Mouse (Mus musculus): ENCODE results near the gene U2af1.
"Not testable (repeated sequence)": the region's sequence is repeated elsewhere in the genome, so short reads cannot be mapped to it uniquely, and the experiment has no call there.

The U2af1 gene

DNA sequence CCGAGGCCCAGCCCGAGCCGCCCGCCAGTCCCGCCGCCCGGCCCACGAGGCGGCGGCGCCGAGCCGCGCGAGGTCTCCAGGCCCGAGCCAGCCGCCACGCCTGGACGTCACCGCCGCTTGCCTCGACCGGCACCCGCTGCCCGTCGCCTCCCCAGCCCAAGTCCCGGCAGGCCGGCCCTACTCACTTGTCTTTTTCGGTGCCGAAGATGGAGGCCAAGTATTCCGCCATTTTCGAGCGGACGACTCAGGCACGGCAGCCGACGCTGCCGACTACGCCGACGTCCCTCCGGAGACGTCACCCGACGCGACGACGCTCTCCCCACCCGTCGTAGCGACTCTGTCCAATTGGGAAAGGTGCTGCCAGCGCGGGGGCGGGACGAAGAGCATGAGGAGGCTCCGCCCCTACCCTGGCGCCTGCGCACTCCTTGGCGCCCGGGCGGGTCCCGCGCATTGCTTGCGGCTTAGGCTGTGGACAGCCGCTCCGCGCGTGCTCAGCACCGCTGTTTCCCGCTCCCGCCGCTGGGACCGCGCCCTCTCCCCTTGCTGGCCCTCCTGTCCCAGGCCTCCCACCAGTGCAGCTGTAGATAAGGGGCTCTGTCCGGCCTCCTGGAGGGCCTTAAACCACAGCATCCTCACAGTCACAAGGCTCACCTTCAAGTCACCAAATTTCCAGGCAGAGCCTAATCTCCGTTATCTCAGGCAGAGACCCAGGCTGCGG is at the start of gene U2af1:
U2af1 (minus strand) TSS at position 425 of the 718 bp plus-strand sequence.
- peak; percentile 99 for DNase-seq

DNA sequence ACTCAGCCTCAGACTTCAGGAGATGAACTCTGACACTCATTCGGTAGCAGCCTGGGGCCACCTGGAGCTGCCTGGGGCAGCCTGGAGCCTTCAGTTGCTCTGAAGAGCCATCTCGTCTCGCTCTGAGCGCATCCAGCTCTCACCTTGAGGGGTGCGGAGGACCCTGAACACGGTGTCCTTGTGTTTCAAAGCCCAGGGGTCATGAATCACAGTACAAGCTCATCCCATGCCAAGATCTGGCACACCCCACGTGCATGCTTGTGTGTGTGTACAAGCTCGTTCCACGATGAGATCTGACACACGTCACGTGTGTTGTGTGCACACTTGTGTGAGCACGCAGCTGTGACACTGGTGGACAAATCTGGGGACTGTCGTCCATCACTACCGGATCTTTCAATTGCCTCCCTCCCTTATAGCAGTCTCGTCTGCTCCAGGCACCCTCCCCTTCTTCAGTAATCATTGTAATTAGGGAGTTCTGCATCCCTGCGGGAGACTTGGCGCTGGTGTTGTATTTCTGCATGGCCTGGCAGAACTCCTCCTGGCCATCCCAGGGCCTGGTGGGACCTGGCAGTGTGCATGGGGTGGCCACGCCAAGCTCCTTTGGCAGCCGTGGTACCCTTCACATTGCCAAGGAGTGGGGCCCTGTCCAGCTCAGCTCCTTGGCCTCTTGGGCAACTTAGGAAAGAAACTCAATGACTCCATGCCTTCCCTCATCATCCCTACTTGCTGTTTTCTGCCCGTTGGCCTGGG is 46.8 kb upstream of the U2af1 start:
- no peak for DNase-seq

DNA sequence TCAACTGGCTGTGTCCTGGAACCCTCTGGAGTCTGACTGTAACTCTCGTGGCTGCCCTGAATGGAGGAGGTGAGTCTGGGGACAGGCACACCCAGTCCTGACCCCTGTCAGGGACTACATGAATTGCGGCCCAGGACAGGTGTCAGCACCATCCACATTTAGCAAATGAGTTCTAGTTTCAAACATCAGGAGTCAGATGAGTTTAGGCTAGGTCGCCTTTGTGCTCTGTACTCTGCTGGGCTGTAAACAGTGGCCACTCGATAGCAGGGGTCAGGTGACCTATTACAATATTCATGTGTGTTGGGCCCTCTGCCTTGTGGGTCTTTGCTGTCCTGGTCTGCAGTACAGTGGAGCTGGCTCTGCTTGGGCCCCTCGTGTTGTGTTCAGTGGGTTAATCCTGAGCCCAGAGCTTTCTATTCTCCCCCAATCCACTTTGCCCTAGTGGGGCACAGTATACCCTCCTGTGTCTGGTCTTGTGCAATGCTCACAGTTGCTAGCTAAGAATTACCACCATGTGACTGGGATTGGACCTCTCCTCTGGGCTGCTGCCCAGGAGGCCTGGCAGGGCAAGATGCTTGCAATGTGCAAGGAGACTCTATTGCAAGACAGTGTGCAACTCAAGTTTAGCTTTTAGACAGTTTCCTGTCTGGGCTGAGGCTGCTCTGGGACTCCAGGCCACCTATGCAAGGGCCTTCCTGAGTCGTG is 44.7 kb upstream of the U2af1 start:
- DNase-seq, result no peak

DNA sequence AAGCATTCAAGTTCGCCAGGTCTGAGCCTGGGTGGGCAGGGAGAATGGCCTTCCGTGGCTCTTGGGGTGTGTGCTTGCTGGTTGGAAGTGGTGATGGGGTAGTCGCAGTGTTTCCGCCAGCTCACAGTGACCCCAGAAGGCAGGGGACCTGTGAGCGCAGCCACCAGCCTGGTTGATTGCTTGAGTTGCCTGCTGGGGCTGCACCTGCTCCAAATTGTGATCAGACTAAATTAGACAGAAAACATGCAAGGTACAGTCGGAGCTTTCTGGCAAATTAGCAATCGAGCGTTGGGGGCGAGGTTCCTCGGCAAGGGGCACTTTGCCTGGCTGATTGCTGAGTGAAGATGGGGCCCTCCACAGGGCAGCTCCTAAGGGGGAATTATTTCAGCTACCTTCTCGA is 39.7 kb upstream of the U2af1 start:
- DNase-seq, result no peak

DNA sequence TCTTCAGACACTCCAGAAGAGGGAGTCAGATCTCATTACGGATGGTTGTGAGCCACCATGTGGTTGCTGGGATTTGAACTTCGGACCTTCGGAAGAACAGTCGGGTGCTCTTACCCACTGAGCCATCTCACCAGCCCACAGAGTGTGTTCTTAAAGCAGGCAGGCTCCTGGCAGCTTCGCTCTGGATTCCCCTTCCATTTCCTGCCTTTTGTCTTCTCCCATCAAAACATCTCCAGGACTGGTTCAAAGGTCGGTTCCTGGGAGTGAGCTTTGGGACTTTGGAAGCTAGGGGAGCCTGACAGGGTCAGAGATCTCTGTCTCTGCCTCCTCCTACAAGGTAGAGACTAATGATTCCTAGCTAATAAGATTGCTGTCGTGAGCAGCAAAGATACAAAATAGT is 36.7 kb upstream of the U2af1 start:
- DNase-seq, result not testable (repeated sequence)

DNA sequence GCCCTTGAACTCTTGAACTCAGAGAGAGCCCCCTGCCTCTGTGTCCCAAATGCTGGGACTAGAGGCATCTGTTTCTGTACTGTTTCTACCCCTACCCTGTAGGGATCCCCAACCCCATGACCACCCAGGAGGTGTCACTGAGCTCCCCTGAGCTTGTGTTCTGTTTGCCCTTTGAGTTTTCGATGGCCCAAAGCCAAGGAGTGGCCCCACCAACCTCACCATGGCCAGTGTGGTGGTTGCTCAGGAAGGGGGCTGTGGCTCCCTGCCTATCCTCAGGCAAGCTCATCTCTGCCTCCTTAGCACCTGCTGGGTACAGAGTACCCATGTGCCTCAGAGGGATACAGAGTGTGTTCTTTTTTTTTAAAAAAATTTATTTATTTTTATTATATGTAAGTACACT is 36.3 kb upstream of the U2af1 start:
- DNase-seq, result no peak

DNA sequence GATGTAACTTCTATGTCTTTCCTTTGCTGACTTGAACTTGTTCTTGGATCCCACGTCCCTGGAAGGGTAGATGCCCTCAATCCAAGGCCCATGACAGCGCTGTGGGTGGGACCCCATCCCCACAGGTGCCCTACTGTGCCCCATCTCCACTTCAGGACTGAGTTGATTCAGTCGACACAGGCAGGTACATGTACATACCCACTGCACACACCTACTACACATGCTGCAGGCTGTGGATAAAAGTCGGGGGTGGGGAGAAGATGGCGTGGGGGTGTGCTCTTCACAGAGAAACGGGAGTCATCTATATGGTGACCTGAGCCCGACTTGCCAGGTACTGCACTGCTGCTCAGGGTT is 35.3 kb upstream of the U2af1 start:
- DNase-seq, result no peak

DNA sequence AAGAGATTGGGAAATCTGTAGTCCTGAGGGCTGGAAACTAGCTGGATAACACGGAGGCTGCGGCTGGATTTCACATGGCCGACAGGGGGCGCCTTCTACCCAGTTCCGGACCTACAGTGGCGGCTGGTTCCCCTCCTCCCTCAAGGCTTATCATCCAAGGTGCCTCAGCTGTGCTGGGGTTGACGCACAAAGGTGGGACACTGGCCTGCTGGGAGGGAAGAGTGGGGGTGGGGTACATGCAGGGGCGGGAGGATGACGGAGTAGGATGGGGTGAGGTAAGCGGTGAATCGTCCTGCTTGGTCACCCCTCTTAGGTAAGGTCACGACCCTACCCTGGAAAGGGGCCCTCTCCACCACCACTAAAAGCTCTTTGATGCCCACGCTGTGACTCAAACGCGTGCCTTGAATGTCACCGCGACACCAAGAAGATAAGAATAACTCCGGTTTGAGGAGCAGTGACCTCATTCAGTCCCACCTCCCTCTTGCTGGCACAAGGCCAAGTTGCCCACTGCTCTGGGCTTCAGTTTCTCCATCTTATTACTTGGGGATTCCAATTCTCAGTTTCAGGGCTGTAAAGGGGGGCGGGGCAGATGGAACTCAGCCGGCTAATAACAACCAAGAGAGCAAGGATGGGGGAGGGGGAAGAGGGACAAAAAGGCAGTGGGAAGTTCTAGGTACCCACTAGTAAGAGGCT is 34.8 kb upstream of the U2af1 start:
- DNase-seq, result peak; percentile 85

DNA sequence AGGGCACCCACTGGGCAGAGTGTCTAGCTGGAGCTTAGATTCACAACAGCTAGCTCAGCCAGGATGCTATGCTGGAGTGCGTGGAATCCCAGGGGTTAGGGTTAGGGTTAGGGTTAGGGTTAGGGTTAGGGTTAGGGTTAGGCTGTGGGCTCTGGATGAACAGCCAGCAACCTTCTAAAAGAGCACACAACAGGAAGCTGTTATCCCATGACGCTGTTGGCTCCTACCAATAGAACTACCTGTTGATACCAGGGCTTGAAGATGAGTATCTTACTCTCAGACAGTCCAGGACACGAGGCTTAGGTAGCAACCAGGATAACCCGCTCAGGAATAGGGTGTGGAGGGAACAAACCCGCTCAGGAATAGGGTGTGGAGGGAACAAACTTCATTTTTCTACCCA is 34.2 kb upstream of the U2af1 start:
- no peak for DNase-seq

DNA sequence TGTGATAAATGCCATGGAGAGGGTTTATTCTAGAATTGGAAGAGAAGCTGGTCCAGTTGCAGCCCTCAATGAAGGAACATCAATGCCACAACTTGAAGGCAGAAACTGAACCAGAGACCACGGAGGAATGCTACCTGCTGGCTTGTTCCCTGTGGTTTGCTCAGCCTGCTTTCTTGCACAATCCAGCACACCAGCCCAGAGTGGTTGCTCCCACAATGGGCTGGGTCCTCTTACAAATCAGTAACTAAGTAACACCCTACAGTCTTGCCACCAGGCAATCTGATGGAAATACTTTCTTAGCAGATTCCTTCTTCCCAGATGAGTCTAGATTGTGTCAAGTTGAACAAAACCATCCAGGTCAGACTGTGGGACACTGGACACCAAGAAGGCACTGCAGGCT is 30.9 kb upstream of the U2af1 start:
- no peak for DNase-seq

DNA sequence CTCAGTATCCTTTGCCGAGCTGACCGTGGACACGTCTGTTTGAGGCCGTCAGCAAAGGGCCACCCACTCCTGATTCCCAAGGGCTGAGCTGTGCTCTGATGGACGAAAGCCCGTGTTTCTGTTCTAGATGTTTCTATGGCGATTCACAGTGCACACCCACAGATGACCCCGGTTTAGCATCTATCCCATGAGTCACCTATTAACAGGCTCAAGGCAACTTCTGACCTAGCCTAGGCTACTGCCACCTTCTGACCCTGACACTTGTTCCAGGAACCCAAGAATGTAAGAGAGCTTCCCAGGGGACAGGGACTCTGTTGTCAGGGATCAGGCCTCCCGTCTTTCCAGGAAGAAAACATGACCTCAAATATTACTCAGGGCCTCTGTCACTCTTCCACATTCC is 29.4 kb upstream of the U2af1 start:
- DNase-seq, result peak; percentile 28

DNA sequence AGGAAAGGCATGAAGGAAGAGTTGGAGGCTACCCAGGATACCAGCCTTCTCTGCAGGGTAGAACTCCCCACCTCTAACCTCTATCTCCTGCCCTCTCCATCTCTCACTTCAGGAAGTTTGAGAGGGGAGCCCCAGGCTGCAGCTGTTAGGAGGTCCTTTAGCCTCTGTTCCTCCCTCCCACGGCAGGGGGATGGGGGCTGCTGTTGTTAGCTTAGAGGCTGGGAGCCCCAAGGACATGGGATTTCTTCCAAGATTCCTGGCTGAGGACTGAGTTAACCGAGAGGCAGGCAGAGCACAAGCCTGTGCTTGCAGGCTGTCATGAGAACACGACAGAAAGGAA is 27.5 kb upstream of the U2af1 start:
- peak; percentile 75 for DNase-seq

DNA sequence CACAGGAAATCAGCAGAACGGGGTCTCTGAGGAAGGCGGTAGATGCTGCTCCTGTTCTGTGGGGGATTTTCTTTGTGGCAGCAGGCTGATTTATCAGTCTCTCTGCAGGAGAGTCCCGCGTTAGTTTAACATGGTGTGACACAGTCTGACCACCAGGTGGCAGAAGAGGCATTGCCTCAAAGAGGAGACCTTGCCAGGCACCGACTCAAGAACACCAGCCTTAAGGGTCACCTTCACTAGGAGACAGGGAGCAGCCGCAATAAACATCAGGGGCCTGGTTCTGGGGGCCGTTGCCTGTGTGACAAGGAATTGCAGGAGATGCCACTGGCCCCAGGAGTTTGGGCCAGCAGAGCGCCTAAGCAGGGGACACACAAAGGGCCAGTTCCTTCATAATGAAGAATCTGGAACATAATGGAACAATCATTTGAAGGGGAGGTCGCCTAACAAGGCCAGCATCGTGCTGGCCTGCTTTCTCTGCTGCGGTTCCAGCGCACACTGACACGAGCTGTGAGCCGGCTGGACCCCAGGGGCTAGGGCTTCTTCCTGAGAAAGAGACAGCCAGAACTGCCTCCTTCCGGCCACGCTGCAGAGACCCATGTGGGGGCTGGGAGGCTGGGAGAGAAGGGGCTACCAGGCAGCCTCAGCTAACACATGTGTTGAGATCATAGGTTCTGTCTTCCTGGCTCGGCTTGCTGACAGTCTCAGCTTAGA is 27.0 kb upstream of the U2af1 start:
- peak; percentile 91 for DNase-seq

DNA sequence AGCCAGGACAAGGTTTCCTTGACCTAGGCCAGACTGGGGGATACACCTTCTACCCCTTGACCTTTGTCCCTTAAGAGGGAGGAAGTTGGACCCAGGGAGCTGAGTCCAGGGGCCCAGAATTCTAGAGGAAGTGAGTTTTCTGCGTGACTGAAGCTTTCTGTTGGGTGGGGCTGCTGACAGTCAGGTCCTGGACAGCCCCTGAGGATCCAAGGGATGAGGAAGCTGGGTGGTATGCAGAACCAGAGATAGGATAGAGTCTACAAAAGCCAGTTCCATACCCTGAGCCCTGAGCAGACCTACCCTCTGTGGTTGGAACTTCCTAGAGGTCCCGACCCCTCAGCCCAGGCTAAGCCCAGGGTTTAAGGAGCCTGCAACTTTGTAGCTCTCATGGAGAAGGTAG is 21.8 kb upstream of the U2af1 start:
- DNase-seq, result no peak

DNA sequence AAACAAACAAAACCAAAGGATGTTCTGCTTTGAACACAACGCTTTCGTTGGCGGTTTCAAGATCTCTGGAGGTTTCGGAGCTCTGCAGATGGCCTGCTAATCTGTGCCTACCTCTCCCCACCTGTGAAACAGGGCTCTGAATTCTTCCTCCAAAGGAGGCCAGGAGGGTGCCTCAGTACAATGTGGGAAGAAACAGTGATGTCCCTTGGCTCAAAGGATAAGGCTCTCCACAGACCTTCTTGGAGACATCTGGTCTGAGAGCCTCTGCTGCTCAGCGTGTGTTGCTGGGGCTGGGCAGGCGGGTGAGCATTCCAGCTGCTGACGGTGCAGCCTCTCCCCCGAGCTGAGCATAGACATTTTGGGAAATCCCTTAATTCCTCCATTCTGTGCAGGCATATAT is 18.8 kb upstream of the U2af1 start, which contains the start of gene Cryaa:
Cryaa (plus strand) TSS at position 301 of the 400 bp plus-strand sequence.
- DNase-seq, result no peak

DNA sequence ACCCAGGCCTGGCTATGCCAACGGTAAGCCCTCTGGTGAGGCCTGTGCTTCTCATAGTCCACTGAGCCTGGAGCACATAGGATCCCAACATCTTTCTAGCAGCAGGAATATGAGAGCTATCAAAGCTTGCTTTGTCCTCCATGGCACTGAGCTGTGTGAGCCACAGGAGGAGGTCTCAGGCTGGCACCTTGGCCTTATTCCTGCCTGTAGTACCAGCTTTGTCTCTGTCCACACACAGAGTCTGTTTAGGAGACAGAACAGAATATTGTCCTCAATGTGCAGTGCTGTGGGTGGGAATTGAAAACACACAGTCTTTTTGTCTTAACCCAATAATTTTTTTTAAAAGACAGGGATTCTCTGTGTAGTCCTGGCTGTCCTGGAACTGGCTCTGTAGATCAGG is 15.7 kb upstream of the U2af1 start:
- DNase-seq, result no peak

DNA sequence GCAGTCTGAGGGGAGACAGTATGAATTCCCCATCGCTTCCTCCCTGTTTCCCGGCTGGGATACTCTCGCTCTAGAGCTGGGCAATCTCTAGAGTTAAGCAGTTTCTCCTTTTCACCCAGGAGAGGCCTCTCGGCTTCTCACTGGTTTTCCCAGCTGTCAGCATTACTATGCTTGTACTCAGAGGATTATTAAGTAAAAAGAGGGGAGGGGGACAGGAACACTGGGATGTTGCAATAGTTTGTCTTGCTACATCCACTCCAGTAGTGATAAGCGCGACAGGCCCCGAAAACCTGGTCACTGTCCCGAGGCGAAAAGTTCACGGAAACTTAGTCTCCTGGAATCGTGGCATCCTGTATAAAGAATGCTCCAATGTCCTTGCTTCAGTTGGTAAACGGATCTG is 13.6 kb upstream of the U2af1 start:
- no peak for DNase-seq

DNA sequence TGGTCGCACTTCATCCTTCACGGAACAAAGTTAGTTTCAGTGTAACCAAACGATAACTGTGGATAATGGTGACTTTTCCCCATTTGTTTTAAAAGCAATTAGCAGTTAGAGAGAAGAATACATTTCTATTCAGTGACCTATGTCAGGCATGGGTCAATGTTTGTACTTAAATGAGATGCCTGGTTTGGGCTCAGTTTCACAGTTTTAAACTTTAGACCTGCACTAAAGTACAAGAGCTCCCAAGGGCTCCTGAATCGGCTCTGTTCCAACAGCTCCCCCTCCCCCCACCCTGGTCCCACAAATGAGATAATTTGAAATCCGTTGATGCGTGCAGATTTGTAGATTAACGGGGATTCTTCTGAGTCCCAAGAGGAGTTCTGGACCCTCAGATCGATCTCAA is 13.0 kb upstream of the U2af1 start:
- no peak for DNase-seq

DNA sequence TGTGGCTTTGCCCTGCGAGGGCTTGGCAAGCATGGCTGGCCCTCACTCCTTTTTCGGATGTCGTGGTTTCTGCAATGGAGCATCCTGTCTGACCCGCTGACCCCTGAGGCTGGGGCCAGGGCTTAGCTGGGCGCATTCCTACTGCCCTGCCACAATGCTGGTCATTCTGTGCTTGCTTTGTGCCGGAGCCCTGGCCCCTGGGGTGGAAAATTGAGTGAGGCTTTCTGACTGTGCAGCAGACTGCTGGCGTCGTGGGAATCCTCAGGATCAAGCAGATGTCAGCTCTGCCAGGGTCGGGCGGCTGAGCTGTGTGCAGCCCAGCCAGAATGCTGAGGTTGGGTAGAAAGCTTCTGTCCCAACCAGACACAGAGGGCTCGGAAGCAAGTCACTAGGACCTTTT is 11.5 kb upstream of the U2af1 start:
- no peak for DNase-seq

DNA sequence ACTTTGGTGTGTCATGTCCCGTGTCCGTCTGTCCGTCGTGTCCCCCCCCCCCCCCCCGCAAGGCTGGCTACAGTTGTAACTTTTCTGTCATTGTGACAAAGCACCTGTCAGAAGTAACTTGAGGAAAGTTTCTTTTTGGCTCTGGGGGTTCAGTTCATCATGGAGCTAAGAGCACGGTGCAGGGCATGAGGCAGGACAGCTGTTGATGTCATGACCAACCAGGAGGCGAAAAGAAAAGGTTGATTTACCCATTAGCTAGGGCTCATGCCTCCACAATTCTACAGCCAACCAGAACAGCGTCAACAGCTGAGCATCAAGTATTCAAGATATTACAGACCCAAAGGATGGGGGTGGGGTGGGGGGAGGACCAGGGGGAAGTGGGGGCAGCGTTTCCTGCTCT is 9.6 kb upstream of the U2af1 start:
- DNase-seq, result no peak

DNA sequence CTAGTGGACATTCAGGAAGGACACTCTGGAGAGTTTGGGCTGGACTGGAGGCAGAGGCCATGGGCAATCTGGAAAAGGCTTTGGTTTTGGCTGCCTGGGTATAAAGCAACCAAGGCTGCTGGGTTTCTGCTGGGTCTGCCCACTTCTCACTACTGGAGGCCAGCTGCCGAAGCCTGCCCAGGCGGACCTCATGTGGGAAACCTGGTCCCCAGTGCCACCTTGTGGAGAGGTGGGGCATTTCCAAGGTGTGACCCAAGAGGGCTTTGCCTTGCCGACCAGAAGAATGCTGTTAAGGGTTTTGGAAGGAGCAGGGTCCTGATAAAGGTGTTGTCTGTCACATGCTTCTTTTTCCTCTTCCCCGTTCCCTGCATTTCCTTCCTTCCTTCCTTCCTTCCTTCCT is 6.1 kb upstream of the U2af1 start:
- peak; percentile 91 for DNase-seq

DNA sequence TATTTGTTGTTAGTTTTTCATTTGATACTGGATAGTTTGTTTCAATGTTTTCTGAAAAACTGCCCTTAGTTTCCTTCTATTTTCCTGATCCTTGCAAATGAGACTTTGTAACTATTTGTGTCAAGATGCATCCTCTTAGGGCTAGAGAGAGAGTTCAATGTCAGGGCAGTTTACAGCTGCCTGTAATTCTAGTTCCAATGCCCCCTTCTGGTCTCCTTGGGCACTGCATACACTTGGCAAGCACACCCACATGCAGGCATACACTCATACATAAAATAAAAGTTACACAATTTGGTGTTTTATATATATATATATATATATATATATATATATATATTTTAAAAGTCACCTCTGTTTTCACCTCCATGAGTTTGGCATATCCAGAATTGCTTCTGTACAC is 4.2 kb upstream of the U2af1 start:
- no peak for DNase-seq
